Mouse (Mus musculus) neutrophil, adult 65 days (primary cell): ENCODE data around the gene Olfml2a. TPM values are rescaled to one million over a fixed set of nuclear protein-coding genes. Genes with fewer than 3 reads are reported as not detected.

Source experiments
- total RNA-seq: library from RNA; stranded (reverse); gene quantifications from 2 replicates; pipeline ENCODE4 v1.2.4, GENCODE M21; 2023

Olfml2a gene
- total RNA-seq, result 0.13 TPM in 1 of 2 replicates, not detected in the other

GRCm38 (mm10) chr2:38931851-38932667 is at the start of gene Olfml2a:
Gene Olfml2a, plus strand, starts transcription at chr2:38931978.

GRCm38 (mm10) chr2:38927115-38927979 is 4.4 kb upstream of the Olfml2a start, which contains the start of gene Nr6a1:
Gene Nr6a1, minus strand, starts transcription at chr2:38927688.

GRCm38 (mm10) chr2:38997386-38998374 is 65.9 kb downstream of the Olfml2a start, which contains the start of gene Wdr38:
Gene Wdr38, plus strand, starts transcription at chr2:38997476.

GRCm38 (mm10) chr2:39004880-39005435 is 73.2 kb downstream of the Olfml2a start, which contains the start of gene Arpc5l:
Gene Arpc5l, plus strand, starts transcription at chr2:39005348.

GRCm38 (mm10) chr2:39005574-39006079 is 73.8 kb downstream of the Olfml2a start, which contains the start of gene Rpl35:
Gene Rpl35, minus strand, starts transcription at chr2:39005624.

Other genes starting within 250 kb of the Olfml2a start
- gene Nr5a1, start 217.4 kb upstream of the Olfml2a start, total RNA-seq, result not detected in 2 replicates
- 1.3 and 1.5 TPM in 2 replicates for gene Nr6a1, start 4.3 kb upstream of the Olfml2a start, total RNA-seq
- gene Wdr38, start 65.5 kb downstream of the Olfml2a start, total RNA-seq, result 0.16 and 0.23 TPM in 2 replicates
- gene Arpc5l, start 73.4 kb downstream of the Olfml2a start, total RNA-seq, result 22.4 and 26.0 TPM in 2 replicates
- 200 and 253 TPM in 2 replicates for gene Rpl35, start 73.6 kb downstream of the Olfml2a start, total RNA-seq
- 13.6 and 17.8 TPM in 2 replicates for gene Golga1, start 133.6 kb downstream of the Olfml2a start, total RNA-seq